Comparison of ENCODE assay signal across 13 mouse cellular contexts in the genomic region with DNA sequence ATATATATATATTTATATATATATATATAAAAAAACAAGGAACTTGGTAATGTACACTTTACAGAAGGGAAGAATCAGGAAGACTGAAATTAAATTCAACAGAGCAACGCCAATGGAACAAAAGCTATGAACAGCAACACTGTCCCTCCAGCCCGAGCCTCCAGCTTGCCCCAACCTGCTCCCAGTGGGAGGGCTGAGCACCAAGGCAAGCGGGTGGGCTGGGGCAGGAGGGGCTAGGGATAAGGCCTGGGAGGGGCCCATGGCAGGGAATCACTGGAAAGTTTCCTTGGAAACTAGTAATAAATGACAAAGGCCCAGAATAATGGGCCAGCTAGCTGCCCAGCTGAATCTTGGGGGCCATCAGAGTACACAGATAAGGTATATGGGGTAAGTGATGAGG. TPM values are rescaled to one million over a fixed set of nuclear protein-coding genes. Genes with fewer than 3 reads are reported as not detected.
DNase-seq lines count a peak whose midpoint lies in the region; ATAC-seq and TF ChIP-seq lines count a peak whose summit lies in the region.
"Had no signal": no experiment of that assay in that cellular context is flagged by ENCODE, and none has a peak within 500 bp of the region (broad histone marks: within the 10 kb centered on the region; RNA-seq: fewer than 3 reads in every experiment).

No protein-coding gene starts in this region.

- TF ChIP-seq CTCF in layer of hippocampus, adult 2 months (conservative IDR thresholded peaks at IDR 0.05): no peak
- no peak for TF ChIP-seq CTCF in brain, embryonic 14.5 days (IDR thresholded peaks at IDR 0.05; ENCODE audit: borderline replicate concordance, extremely low read depth, insufficient read depth, insufficient read length)

- no peak overlapping the region for H3K4me2 ChIP-seq in embryonic facial prominence, embryonic 13.5 days
- H3K4me2 ChIP-seq in intestine, embryonic 16.5 days (ENCODE audit: low read depth, low read length): no peak overlapping the region
- H3K4me2 ChIP-seq: stomach, embryonic 15.5 days had no signal

- peak overlapping the region; percentile 77 for H3K27ac ChIP-seq in layer of hippocampus, adult 2 months
- H3K27ac ChIP-seq in embryonic facial prominence, embryonic 13.5 days: peak overlapping the region; percentile 69
- H3K27ac ChIP-seq in intestine, embryonic 16.5 days (ENCODE audit: low read length): peak overlapping the region; percentile 41; the same call in 1 of the 2 replicates
- H3K27ac ChIP-seq: macrophage had no signal

- 0 out of 2 replicates have a peak, but pooled peaks have one; percentile 60 for ATAC-seq in embryonic facial prominence, embryonic 13.5 days (ENCODE audit: insufficient number of reproducible peaks, insufficient read depth, low FRiP score, low TSS enrichment, low read depth)
- peak; percentile 20 for ATAC-seq in intestine, embryonic 16.5 days
- no peak for ATAC-seq in erythroid progenitor cell, adult 5-6 weeks (replicated peaks; ENCODE audit: low FRiP score, poor library complexity, severe bottlenecking)

- peaks cover 77% of the 10 kb centered on the region for H3K36me3 ChIP-seq in embryonic facial prominence, embryonic 13.5 days
- H3K36me3 ChIP-seq in intestine, embryonic 16.5 days (ENCODE audit: control insufficient read depth, insufficient read depth, low read length): peaks cover 8% of the 10 kb centered on the region; the same call in 1 of the 2 replicates

- H3K9me3 ChIP-seq in embryonic facial prominence, embryonic 13.5 days: no peaks in the 10 kb centered on the region
- no peaks in the 10 kb centered on the region for H3K9me3 ChIP-seq in intestine, embryonic 16.5 days (ENCODE audit: control insufficient read depth, low read length)
- H3K9me3 ChIP-seq: stomach, embryonic 15.5 days had no signal

- no peak for DNase-seq in layer of hippocampus, adult 2 months (ENCODE audit: low spot score in 2 of 2)
- DNase-seq in layer of hippocampus, postnatal 10 days (ENCODE audit: low spot score in 2 of 2): no peak
- DNase-seq in brain, embryonic 14.5 days (ENCODE audit: low read depth): peak; percentile 22
- no peak for DNase-seq in adrenal gland, adult (ENCODE audit: inconsistent age in 2 of 2, low spot score in 1 of 2)
- DNase-seq: cerebellum, adult 9-10 months; gastrocnemius, postnatal 36 days; kidney, adult 8-10 months; left cerebral cortex, postnatal 4 days had no signal

- H3K9ac ChIP-seq in embryonic facial prominence, embryonic 13.5 days: no peak overlapping the region
- no peak overlapping the region for H3K9ac ChIP-seq in intestine, embryonic 16.5 days (ENCODE audit: low read depth, low read length)
- H3K9ac ChIP-seq: stomach, embryonic 15.5 days had no signal

- TF ChIP-seq POLR2A in brain, embryonic 14.5 days (IDR thresholded peaks at IDR 0.05; ENCODE audit: borderline replicate concordance, extremely low read depth, insufficient read depth, insufficient read length, poor library complexity, severe bottlenecking): no peak

- no peaks in the 10 kb centered on the region for H3K27me3 ChIP-seq in embryonic facial prominence, embryonic 13.5 days
- no peaks in the 10 kb centered on the region for H3K27me3 ChIP-seq in intestine, embryonic 16.5 days (replicated peaks; ENCODE audit: control insufficient read depth, insufficient read depth, low read length)
- H3K27me3 ChIP-seq: stomach, embryonic 15.5 days had no signal

- H3K4me1 ChIP-seq in embryonic facial prominence, embryonic 13.5 days: peaks cover 12% of the 10 kb centered on the region; the same call in 1 of the 2 replicates
- peaks cover 8% of the 10 kb centered on the region for H3K4me1 ChIP-seq in intestine, embryonic 16.5 days (ENCODE audit: control insufficient read depth, insufficient read depth, low read length)
- H3K4me1 ChIP-seq: stomach, embryonic 15.5 days had no signal

- no peak overlapping the region for H3K4me3 ChIP-seq in layer of hippocampus, adult 2 months
- H3K4me3 ChIP-seq in embryonic facial prominence, embryonic 13.5 days: no peak overlapping the region
- no peak overlapping the region for H3K4me3 ChIP-seq in intestine, embryonic 16.5 days (ENCODE audit: low read length)
- H3K4me3 ChIP-seq: stomach, embryonic 15.5 days had no signal

- 55% methylated on average over 3 of the region's 3 CpGs for WGBS in embryonic facial prominence, embryonic 13.5 days
- 52% methylated on average over 3 of the region's 3 CpGs for WGBS in intestine, embryonic 16.5 days

RNA-seq across cellular contexts. Expression of gene Oaz2, which starts 24.7 kb away (rescaled TPM):
- 100 to 1,000 TPM; 199 to 204 TPM for total RNA-seq in layer of hippocampus, adult 2 months (2021)
- total RNA-seq in layer of hippocampus, postnatal 10 days (2021): 100 to 1,000 TPM; 202 to 214 TPM
- polyA plus RNA-seq in brain, embryonic 14.5 days (2012; rRNA removed): 216 and 247 TPM in 2 replicates
- 295 and 315 TPM in 2 replicates for polyA plus RNA-seq in embryonic facial prominence, embryonic 13.5 days (2015; fragmentation: Nextera tagmentation; extraction: Ambion mirVana)
- polyA plus RNA-seq in intestine, embryonic 16.5 days (2015; fragmentation: Nextera tagmentation; extraction: Ambion mirVana): 185 and 188 TPM in 2 replicates
- total RNA-seq in erythroid progenitor cell, adult 5-6 weeks (2015; ENCODE audit: low replicate concordance): 3.4 and 7.2 TPM in 2 replicates
- 1.4 and 9.2 TPM in 2 replicates for total RNA-seq in erythroid progenitor cell, adult 5-6 weeks (2017; ENCODE audit: low replicate concordance)

Comparison
In these comparisons a context has a peak if more than half of its experiments do, and no peak if none do; other contexts are left out.
1. RNA of gene Oaz2, which starts 24.7 kb away (total RNA-seq): 202 to 214 TPM in layer of hippocampus, postnatal 10 days and 199 to 204 TPM in layer of hippocampus, adult 2 months; 1.4 to 9.2 TPM in erythroid progenitor cell, adult 5-6 weeks; every median in the first group is over 10 times any median in the second.
2. Peak in every context shown above with its lines, with median percentiles within 50 percentile points of each other: H3K27ac ChIP-seq.